Mouse (Mus musculus): ENCODE measurements around the gene Naa80. TPM values are rescaled to one million over a fixed set of nuclear protein-coding genes. Genes with fewer than 3 reads are reported as not detected.

Naa80 gene
- polyA plus RNA-seq (2015; fragmentation: Illumina TruSeq; extraction: RNeasy Lipid Tissue Mini Kit (QIAGEN cat#74804); ENCODE audit: insufficient read depth, low replicate concordance), result 2.7 TPM

GRCm38 (mm10) chr9:107578587-107578986 is at the start of gene Naa80:
Naa80 (plus strand) TSS chr9:107578887.

GRCm38 (mm10) chr9:107533791-107534407 is 44.8 kb upstream of the Naa80 start, which contains the start of gene Tmem115:
Tmem115 (plus strand) TSS chr9:107533945.

DNA sequence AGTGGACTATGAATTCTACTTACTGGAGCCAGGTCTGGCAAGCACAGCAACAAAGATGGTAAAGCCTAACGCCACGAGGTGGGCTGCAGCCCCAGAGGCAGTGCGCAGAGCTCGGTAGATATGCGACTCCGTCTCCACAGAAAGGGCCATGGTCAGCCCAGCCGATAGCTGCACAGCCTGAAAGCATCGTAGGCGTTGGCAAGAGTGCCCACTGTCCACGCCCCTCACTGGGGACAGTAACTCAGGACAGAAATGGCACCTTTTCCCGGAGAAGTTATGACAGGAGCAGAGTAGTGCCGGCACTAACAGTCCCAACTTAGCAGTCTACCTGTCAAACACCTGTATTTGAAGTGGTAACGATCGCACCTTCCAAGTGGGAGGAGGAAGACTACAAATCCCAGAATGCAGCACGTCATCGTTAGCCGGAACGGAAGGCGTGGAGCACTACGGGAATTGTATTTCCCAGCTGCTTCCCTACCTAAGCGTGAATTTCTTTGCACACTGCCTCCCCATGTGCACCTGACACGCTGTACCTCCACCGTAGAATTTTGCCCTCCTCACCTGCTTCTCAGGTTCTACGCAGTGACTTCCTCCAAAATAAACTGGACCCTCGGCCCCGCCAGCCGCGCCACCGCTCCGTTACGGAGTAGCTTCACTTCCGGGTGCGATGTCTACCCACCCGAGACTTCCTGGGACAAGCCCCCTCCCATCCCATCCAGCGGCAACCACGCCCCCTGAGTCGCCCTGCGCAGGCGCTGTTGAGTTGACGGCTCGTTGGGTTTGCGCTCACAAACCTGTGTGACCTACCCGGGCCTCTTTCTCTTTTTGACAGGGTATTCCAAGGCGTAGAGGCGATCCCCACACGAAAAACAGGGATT is 37.0 kb upstream of the Naa80 start, which contains the start of the genes Cyb561d2 and Nprl2:
Gene Cyb561d2 (minus strand): TSS at position 720 of the 878 bp plus-strand sequence.
Gene Nprl2 (plus strand): TSS at position 753 of the 878 bp plus-strand sequence.

GRCm38 (mm10) chr9:107547026-107547425 is 31.7 kb upstream of the Naa80 start, which contains the start of gene Zmynd10:
Zmynd10 (plus strand) TSS chr9:107547298.

GRCm38 (mm10) chr9:107551117-107551889 is 27.4 kb upstream of the Naa80 start, which contains the start of gene Rassf1:
Rassf1 (plus strand) TSS chr9:107551555.

GRCm38 (mm10) chr9:107563029-107563581 is 15.6 kb upstream of the Naa80 start, which contains the start of gene Tusc2:
Tusc2 (plus strand) TSS chr9:107563255.

DNA sequence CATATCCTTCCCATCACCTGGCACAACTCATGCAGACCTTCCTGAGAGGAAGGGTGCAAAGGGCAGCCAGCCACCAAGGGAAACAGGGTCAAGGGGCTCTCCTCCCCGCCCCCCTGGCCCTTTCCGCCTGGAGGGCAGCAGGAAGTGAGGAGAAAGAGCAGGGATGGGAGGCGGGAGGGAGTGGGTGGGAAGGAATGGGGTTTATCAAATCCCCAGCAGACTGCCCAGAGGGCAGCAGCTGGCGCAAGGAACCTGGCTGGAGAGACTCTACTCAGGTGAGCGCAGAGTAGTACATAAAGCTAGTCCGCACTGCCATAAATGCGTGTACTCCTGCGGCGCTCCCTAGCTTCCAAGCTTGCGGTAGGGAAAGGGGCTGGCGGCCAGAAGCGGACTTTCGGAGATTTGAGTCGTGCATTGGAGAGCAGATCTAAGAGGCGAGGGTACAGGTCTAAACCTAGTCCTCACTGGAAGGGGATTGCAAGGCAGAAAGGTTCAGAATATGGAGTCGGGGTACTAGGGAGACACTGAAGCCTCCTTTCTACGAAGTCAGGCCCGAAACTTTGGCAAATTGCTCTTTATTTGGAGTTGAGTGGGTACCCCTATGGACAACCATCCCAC is 10.9 kb upstream of the Naa80 start, which contains the start of gene Hyal2:
Gene Hyal2 (plus strand): TSS at position 244 of the 618 bp plus-strand sequence.

GRCm38 (mm10) chr9:107576357-107577107 is 2.2 kb upstream of the Naa80 start, which contains the start of gene Hyal1:
Hyal1 (plus strand) TSS chr9:107576927.

DNA sequence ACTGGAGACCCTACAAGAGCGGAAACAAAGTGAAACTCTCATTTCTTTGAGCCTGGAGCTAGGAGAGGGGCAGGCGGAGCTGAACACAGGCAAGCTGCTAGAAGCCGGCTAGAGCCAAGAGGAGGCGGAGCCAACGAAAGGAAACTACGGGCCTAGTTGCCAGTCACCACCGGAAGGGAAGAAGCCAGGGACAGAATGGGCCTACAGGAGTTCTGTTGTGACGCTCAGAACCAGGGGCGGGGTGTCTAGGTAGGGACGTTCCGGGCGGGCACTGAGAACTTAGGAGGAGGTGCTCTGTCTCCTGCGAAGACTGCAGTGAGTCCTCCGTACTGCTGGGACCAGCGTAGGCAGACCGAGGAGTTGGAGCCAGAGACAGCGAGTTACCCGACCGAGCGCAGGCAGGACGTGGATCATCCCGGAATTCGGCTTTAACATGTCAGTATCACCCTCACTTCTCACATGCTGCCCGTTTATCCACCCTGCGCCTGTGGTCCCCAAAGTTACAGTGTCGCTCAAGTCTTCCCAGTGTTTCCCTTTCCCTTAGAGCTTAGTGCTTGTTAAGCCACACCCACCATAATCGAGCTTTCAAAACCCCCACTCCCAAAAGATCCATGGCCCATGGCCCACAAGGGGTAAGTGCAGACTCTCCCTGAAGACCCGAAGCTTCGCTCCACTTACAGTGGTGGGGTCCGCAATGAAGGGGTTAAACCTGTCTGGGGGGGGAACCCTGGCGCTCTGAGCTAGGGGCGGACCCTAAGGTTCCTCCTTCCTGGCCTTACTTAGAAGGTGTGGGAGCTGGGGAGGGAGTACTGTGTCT is 2.0 kb downstream of the Naa80 start, which contains the start of gene Hyal3:
Gene Hyal3 (plus strand): TSS at position 318 of the 817 bp plus-strand sequence.

DNA sequence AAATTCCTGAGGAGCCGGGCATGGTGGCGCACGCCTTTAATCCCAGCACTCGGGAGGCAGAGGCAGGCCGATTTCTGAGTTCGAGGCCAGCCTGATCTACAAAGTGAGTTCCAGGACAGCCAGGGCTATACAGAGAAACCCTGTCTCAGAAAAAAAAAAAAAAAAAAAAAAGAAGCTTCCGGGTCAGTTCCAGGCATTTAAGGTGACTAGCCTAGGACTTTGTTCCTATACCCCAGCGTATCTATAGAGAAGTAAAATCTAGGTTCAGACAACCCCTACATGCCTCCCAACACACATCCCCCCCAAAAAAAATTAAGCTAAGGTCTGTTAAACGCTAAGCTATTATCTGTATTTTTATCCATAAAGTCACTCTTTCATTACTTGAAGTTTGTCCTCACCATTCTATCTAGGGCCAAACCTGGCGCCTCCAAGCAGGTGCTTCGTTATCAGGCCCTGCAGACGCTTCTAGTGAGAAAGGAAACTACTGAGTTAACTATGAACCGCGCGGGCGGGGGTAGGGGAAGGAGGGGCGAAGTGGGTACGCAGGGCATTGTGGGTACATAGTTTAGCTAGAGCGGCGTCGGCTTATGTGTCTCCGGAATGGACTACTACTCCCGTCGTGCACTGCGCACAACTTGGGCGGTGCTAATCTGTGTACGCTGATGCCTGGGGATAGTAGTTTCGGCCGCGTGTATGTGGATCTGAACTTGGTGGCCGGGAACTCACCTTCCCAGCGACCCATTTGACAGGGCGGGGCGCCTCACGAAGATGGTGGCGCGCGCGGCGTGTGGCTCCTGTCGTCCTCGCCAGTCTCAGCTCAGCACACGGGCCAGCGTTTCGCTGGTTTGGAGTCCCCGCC is 8.5 kb downstream of the Naa80 start, which contains the start of gene Ifrd2:
Gene Ifrd2 (plus strand): TSS at position 669 of the 859 bp plus-strand sequence.

GRCm38 (mm10) chr9:107608741-107609432 is 30.2 kb downstream of the Naa80 start, which contains the start of gene Sema3b:
Sema3b (minus strand) TSS chr9:107609229.

Other genes starting within 250 kb of the Naa80 start
- 12.2 TPM for gene Hemk1, start 240.5 kb upstream of the Naa80 start, polyA plus RNA-seq (2015; fragmentation: Illumina TruSeq; extraction: RNeasy Lipid Tissue Mini Kit (QIAGEN cat#74804); ENCODE audit: insufficient read depth, low replicate concordance)
- gene 6430571L13Rik, start 238.3 kb upstream of the Naa80 start, polyA plus RNA-seq (2015; fragmentation: Illumina TruSeq; extraction: RNeasy Lipid Tissue Mini Kit (QIAGEN cat#74804); ENCODE audit: insufficient read depth, low replicate concordance), result 0.30 TPM
- gene Cacna2d2, start 179.3 kb upstream of the Naa80 start, polyA plus RNA-seq (2015; fragmentation: Illumina TruSeq; extraction: RNeasy Lipid Tissue Mini Kit (QIAGEN cat#74804); ENCODE audit: insufficient read depth, low replicate concordance), result 0.33 TPM
- gene Tmem115, start 44.9 kb upstream of the Naa80 start, polyA plus RNA-seq (2015; fragmentation: Illumina TruSeq; extraction: RNeasy Lipid Tissue Mini Kit (QIAGEN cat#74804); ENCODE audit: insufficient read depth, low replicate concordance), result 5.3 TPM
- 11.6 TPM for gene Cyb561d2, start 36.7 kb upstream of the Naa80 start, polyA plus RNA-seq (2015; fragmentation: Illumina TruSeq; extraction: RNeasy Lipid Tissue Mini Kit (QIAGEN cat#74804); ENCODE audit: insufficient read depth, low replicate concordance)
- 20.9 TPM for gene Nprl2, start 36.7 kb upstream of the Naa80 start, polyA plus RNA-seq (2015; fragmentation: Illumina TruSeq; extraction: RNeasy Lipid Tissue Mini Kit (QIAGEN cat#74804); ENCODE audit: insufficient read depth, low replicate concordance)
- 0.14 TPM for gene Zmynd10, start 31.6 kb upstream of the Naa80 start, polyA plus RNA-seq (2015; fragmentation: Illumina TruSeq; extraction: RNeasy Lipid Tissue Mini Kit (QIAGEN cat#74804); ENCODE audit: insufficient read depth, low replicate concordance)
- gene Rassf1, start 27.3 kb upstream of the Naa80 start, polyA plus RNA-seq (2015; fragmentation: Illumina TruSeq; extraction: RNeasy Lipid Tissue Mini Kit (QIAGEN cat#74804); ENCODE audit: insufficient read depth, low replicate concordance), result 39.0 TPM
- gene Tusc2, start 15.6 kb upstream of the Naa80 start, polyA plus RNA-seq (2015; fragmentation: Illumina TruSeq; extraction: RNeasy Lipid Tissue Mini Kit (QIAGEN cat#74804); ENCODE audit: insufficient read depth, low replicate concordance), result 30.9 TPM
- gene Hyal2, start 10.9 kb upstream of the Naa80 start, polyA plus RNA-seq (2015; fragmentation: Illumina TruSeq; extraction: RNeasy Lipid Tissue Mini Kit (QIAGEN cat#74804); ENCODE audit: insufficient read depth, low replicate concordance), result 3.6 TPM
- gene Hyal1, start 2.0 kb upstream of the Naa80 start, polyA plus RNA-seq (2015; fragmentation: Illumina TruSeq; extraction: RNeasy Lipid Tissue Mini Kit (QIAGEN cat#74804); ENCODE audit: insufficient read depth, low replicate concordance), result 4.6 TPM
- gene Hyal3, start 1.9 kb downstream of the Naa80 start, polyA plus RNA-seq (2015; fragmentation: Illumina TruSeq; extraction: RNeasy Lipid Tissue Mini Kit (QIAGEN cat#74804); ENCODE audit: insufficient read depth, low replicate concordance), result 0.12 TPM
- gene Ifrd2, start 8.8 kb downstream of the Naa80 start, polyA plus RNA-seq (2015; fragmentation: Illumina TruSeq; extraction: RNeasy Lipid Tissue Mini Kit (QIAGEN cat#74804); ENCODE audit: insufficient read depth, low replicate concordance), result 38.0 TPM
- 1.8 TPM for gene Sema3b, start 30.3 kb downstream of the Naa80 start, polyA plus RNA-seq (2015; fragmentation: Illumina TruSeq; extraction: RNeasy Lipid Tissue Mini Kit (QIAGEN cat#74804); ENCODE audit: insufficient read depth, low replicate concordance)
- gene Gnai2, start 56.5 kb downstream of the Naa80 start, polyA plus RNA-seq (2015; fragmentation: Illumina TruSeq; extraction: RNeasy Lipid Tissue Mini Kit (QIAGEN cat#74804); ENCODE audit: insufficient read depth, low replicate concordance), result 273 TPM
- not detected for gene Slc38a3, start 90.6 kb downstream of the Naa80 start, polyA plus RNA-seq (2015; fragmentation: Illumina TruSeq; extraction: RNeasy Lipid Tissue Mini Kit (QIAGEN cat#74804); ENCODE audit: insufficient read depth, low replicate concordance)
- gene Gnat1, start 100.8 kb downstream of the Naa80 start, polyA plus RNA-seq (2015; fragmentation: Illumina TruSeq; extraction: RNeasy Lipid Tissue Mini Kit (QIAGEN cat#74804); ENCODE audit: insufficient read depth, low replicate concordance), result not detected
- 17.7 TPM for gene Sema3f, start 131.6 kb downstream of the Naa80 start, polyA plus RNA-seq (2015; fragmentation: Illumina TruSeq; extraction: RNeasy Lipid Tissue Mini Kit (QIAGEN cat#74804); ENCODE audit: insufficient read depth, low replicate concordance)
- 334 TPM for gene Rbm5, start 192.1 kb downstream of the Naa80 start, polyA plus RNA-seq (2015; fragmentation: Illumina TruSeq; extraction: RNeasy Lipid Tissue Mini Kit (QIAGEN cat#74804); ENCODE audit: insufficient read depth, low replicate concordance)

All from spleen, adult 10 weeks (tissue).